Mouse (Mus musculus): ENCODE data around the gene Kif6. TPM values are rescaled to one million over a fixed set of nuclear protein-coding genes. Genes with fewer than 3 reads are reported as not detected.

Gene Kif6
- polyA plus RNA-seq, 1 experiment from 2014 or later: 3.2 TPM

- Histone ChIP-seq H3K9me3 (no peaks in the 10 kb centered on the region), H3K4me3 (no peak overlapping the region), H3K4me1 (peaks cover 17% of the 10 kb centered on the region; the same call in 1 of the 2 replicates), H3K4me2 (no peak overlapping the region), H3K9ac (no peak overlapping the region), H3K36me3 (no peaks in the 10 kb centered on the region), H3K27ac (no peak overlapping the region), H3K27me3 (no peaks in the 10 kb centered on the region)
- ATAC-seq (ENCODE audit: insufficient number of reproducible peaks, insufficient read depth, low FRiP score, low TSS enrichment, low read depth): no peak
- WGBS: 44% methylated on average over 12 of the region's 12 CpGs
These were observed 88.7 kb downstream of the Kif6 start for GRCm38 (mm10) chr17:49703492-49704249.

- ATAC-seq (ENCODE audit: insufficient number of reproducible peaks, insufficient read depth, low FRiP score, low TSS enrichment, low read depth): no peak
- Histone ChIP-seq H3K4me1 (0 out of 2 replicates have a peak, but pooled peaks cover 4% of the 10 kb centered on the region), H3K4me3 (no peak overlapping the region), H3K9me3 (no peaks in the 10 kb centered on the region), H3K27ac (no peak overlapping the region), H3K4me2 (no peak overlapping the region), H3K36me3 (no peaks in the 10 kb centered on the region), H3K27me3 (no peaks in the 10 kb centered on the region), H3K9ac (no peak overlapping the region)
- 83% methylated on average over 2 of the region's 2 CpGs for WGBS
These were observed 94.3 kb downstream of the Kif6 start for GRCm38 (mm10) chr17:49709192-49709591.

- Histone ChIP-seq H3K4me3 (no peak overlapping the region), H3K36me3 (no peaks in the 10 kb centered on the region), H3K4me2 (no peak overlapping the region), H3K27me3 (no peaks in the 10 kb centered on the region), H3K4me1 (no peaks in the 10 kb centered on the region), H3K9ac (no peak overlapping the region), H3K9me3 (no peaks in the 10 kb centered on the region), H3K27ac (no peak overlapping the region)
- no peak for ATAC-seq (ENCODE audit: insufficient number of reproducible peaks, insufficient read depth, low FRiP score, low TSS enrichment, low read depth)
- 66% methylated on average over 5 of the region's 5 CpGs for WGBS
These were observed 95.2 kb downstream of the Kif6 start for GRCm38 (mm10) chr17:49710101-49710630.

- no peaks in the 10 kb centered on the region for H3K36me3 ChIP-seq
- H3K4me1 ChIP-seq: no peaks in the 10 kb centered on the region
- 95% methylated on average over 2 of the region's 2 CpGs for WGBS
- no peak overlapping the region for H3K9ac ChIP-seq
- no peak overlapping the region for H3K4me2 ChIP-seq
- H3K27me3 ChIP-seq: no peaks in the 10 kb centered on the region
- no peak overlapping the region for H3K27ac ChIP-seq
- H3K9me3 ChIP-seq: no peaks in the 10 kb centered on the region
- no peak for ATAC-seq (ENCODE audit: insufficient number of reproducible peaks, insufficient read depth, low FRiP score, low TSS enrichment, low read depth)
- H3K4me3 ChIP-seq: no peak overlapping the region
These were observed 111.3 kb downstream of the Kif6 start for GRCm38 (mm10) chr17:49726206-49726605.

- Histone ChIP-seq H3K27me3 (no peaks in the 10 kb centered on the region), H3K4me2 (no peak overlapping the region), H3K9me3 (no peaks in the 10 kb centered on the region), H3K4me3 (no peak overlapping the region), H3K27ac (no peak overlapping the region), H3K4me1 (no peaks in the 10 kb centered on the region), H3K9ac (no peak overlapping the region), H3K36me3 (no peaks in the 10 kb centered on the region)
- ATAC-seq (ENCODE audit: insufficient number of reproducible peaks, insufficient read depth, low FRiP score, low TSS enrichment, low read depth): no peak
- WGBS: 90% methylated on average over 4 of the region's 4 CpGs
These were observed 112.0 kb downstream of the Kif6 start for GRCm38 (mm10) chr17:49726976-49727375.

- Histone ChIP-seq H3K4me2 (no peak overlapping the region), H3K4me3 (no peak overlapping the region), H3K9me3 (no peaks in the 10 kb centered on the region), H3K9ac (no peak overlapping the region), H3K27ac (no peak overlapping the region), H3K27me3 (no peaks in the 10 kb centered on the region), H3K4me1 (no peaks in the 10 kb centered on the region), H3K36me3 (no peaks in the 10 kb centered on the region)
- no peak for ATAC-seq (ENCODE audit: insufficient number of reproducible peaks, insufficient read depth, low FRiP score, low TSS enrichment, low read depth)
- 85% methylated on average over 5 of the region's 5 CpGs for WGBS
These were observed 112.6 kb downstream of the Kif6 start for GRCm38 (mm10) chr17:49727428-49728045.

GRCm38 (mm10) chr17:49729856-49730255 is 114.9 kb downstream of the Kif6 start:
- ATAC-seq (ENCODE audit: insufficient number of reproducible peaks, insufficient read depth, low FRiP score, low TSS enrichment, low read depth): no peak

GRCm38 (mm10) chr17:49732706-49733105 is 117.8 kb downstream of the Kif6 start:
- no peaks in the 10 kb centered on the region for H3K36me3 ChIP-seq
- no peak overlapping the region for H3K4me2 ChIP-seq
- no peak overlapping the region for H3K9ac ChIP-seq
- ATAC-seq (ENCODE audit: insufficient number of reproducible peaks, insufficient read depth, low FRiP score, low TSS enrichment, low read depth): no peak
- H3K4me3 ChIP-seq: no peak overlapping the region
- H3K4me1 ChIP-seq: no peaks in the 10 kb centered on the region
- H3K27me3 ChIP-seq: no peaks in the 10 kb centered on the region
- no peak overlapping the region for H3K27ac ChIP-seq
- 0 out of 2 replicates have a peak, but pooled peaks cover 2% of the 10 kb centered on the region for H3K9me3 ChIP-seq
- WGBS: 90% methylated on average over 8 of the region's 8 CpGs

More at GRCm38 (mm10) chr17:49729856-49730255, 114.9 kb downstream of the Kif6 start:
- H3K4me2 ChIP-seq: no peak overlapping the region
- no peaks in the 10 kb centered on the region for H3K9me3 ChIP-seq
- no peaks in the 10 kb centered on the region for H3K36me3 ChIP-seq
- 79% methylated on average over 1 of the region's 1 CpGs for WGBS
- no peak overlapping the region for H3K9ac ChIP-seq
- H3K27ac ChIP-seq: no peak overlapping the region
- H3K4me3 ChIP-seq: no peak overlapping the region
- no peaks in the 10 kb centered on the region for H3K4me1 ChIP-seq
- H3K27me3 ChIP-seq: no peaks in the 10 kb centered on the region

- Histone ChIP-seq H3K4me3 (no peak overlapping the region), H3K27me3 (no peaks in the 10 kb centered on the region), H3K27ac (no peak overlapping the region), H3K36me3 (no peaks in the 10 kb centered on the region), H3K4me1 (no peaks in the 10 kb centered on the region), H3K9ac (no peak overlapping the region), H3K4me2 (no peak overlapping the region), H3K9me3 (0 out of 2 replicates have a peak, but pooled peaks cover 2% of the 10 kb centered on the region)
- 80% methylated on average over 6 of the region's 6 CpGs for WGBS
- no peak for ATAC-seq (ENCODE audit: insufficient number of reproducible peaks, insufficient read depth, low FRiP score, low TSS enrichment, low read depth)
These were observed 119.1 kb downstream of the Kif6 start for GRCm38 (mm10) chr17:49734079-49734478.

- no peak overlapping the region for H3K27ac ChIP-seq
- no peaks in the 10 kb centered on the region for H3K4me1 ChIP-seq
- ATAC-seq (ENCODE audit: insufficient number of reproducible peaks, insufficient read depth, low FRiP score, low TSS enrichment, low read depth): no peak
- H3K4me2 ChIP-seq: no peak overlapping the region
- H3K27me3 ChIP-seq: no peaks in the 10 kb centered on the region
- no peak overlapping the region for H3K9ac ChIP-seq
- no peaks in the 10 kb centered on the region for H3K36me3 ChIP-seq
- H3K4me3 ChIP-seq: no peak overlapping the region
- 86% methylated on average over 2 of the region's 2 CpGs for WGBS
- H3K9me3 ChIP-seq: 0 out of 2 replicates have a peak, but pooled peaks cover 2% of the 10 kb centered on the region
These were observed 119.8 kb downstream of the Kif6 start for GRCm38 (mm10) chr17:49734776-49735175.

- WGBS: 72% methylated on average over 3 of the region's 3 CpGs
- no peak overlapping the region for H3K9ac ChIP-seq
- 0 out of 2 replicates have a peak, but pooled peaks cover 2% of the 10 kb centered on the region for H3K9me3 ChIP-seq
- no peak overlapping the region for H3K27ac ChIP-seq
- no peak overlapping the region for H3K4me3 ChIP-seq
- 0 out of 2 replicates have a peak, but pooled peaks cover 5% of the 10 kb centered on the region for H3K4me1 ChIP-seq
- no peak for ATAC-seq (ENCODE audit: insufficient number of reproducible peaks, insufficient read depth, low FRiP score, low TSS enrichment, low read depth)
- H3K27me3 ChIP-seq: no peaks in the 10 kb centered on the region
- no peaks in the 10 kb centered on the region for H3K36me3 ChIP-seq
- no peak overlapping the region for H3K4me2 ChIP-seq
These were observed 121.4 kb downstream of the Kif6 start for GRCm38 (mm10) chr17:49736364-49736763.
